Mouse (Mus musculus): ENCODE results near the gene Chd5. TPM values are rescaled to one million over a fixed set of nuclear protein-coding genes. Genes with fewer than 3 reads are reported as not detected.

The Chd5 gene
- 0.11 TPM in 1 of 2 replicates, not detected in the other for total RNA-seq (2014; rRNA removed; ENCODE audit: low replicate concordance)
- 0.01 and 0.03 TPM in 2 replicates for polyA plus RNA-seq (2015; fragmentation: Nextera tagmentation; extraction: Ambion mirVana)

DNA sequence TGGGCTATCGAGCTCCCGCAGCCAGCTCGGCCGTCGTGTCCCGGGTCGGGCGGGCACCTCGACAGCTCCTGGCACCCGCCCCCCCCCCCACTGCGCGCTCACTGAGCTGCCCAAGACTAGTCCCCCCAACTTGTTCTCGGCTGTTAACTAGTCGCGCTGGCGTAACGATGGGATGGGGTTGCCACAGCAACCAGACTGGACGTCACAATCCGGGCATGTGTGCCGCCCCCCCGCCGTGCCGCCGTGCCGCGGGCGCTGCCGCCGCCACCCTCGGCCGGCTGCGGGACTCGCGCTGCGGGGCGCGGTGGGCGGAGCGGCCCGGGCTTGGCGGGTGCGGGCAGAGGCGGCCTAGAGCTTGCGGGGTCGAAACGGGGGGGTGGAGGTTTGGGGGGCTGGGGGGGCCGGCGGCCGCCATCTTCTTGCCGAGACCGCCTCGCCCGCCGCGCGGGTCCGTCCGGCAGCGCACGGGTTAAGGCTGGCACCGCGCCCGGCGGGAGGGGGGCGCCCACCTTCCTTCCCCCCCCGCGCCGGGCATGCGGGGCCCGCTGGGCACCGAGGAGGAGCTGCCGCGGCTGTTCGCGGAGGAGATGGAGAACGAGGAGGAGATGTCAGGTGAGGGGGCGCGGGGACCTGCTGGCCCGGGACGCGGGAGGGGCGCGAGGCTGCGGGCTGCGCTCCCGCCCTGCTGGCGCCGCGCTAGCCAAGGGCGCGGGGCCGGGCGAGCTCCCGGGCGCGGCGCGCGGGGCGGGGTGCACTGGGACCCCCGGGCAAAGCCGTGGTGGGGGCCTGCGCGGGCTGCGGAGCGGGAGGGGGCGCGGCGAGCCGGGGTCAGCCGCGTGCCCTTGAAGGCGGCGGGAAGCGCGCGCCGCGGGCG, at the start of gene Chd5:
Gene Chd5, plus strand, starts transcription at position 233 of the 874 bp plus-strand sequence.
- peaks cover 22% of the 10 kb centered on the region for H3K36me3 ChIP-seq (replicated peaks; ENCODE audit: control insufficient read depth, insufficient read depth, low read length)
- WGBS, result 2% methylated on average over 56 of the region's 120 CpGs
- peak within 1 kb of the TSS; percentile 91 for H3K4me2 ChIP-seq (ENCODE audit: low read depth, low read length)
- TF ChIP-seq CTCF (IDR thresholded peaks at IDR 0.05; ENCODE audit: low read depth) (no peak), EP300 (IDR thresholded peaks at IDR 0.05; ENCODE audit: low read depth) (no peak)
- peaks cover 10% of the 10 kb centered on the region for H3K4me1 ChIP-seq (ENCODE audit: control insufficient read depth, insufficient read depth)
- H3K9me3 ChIP-seq (replicated peaks; ENCODE audit: control insufficient read depth, low read length), result no peaks in the 10 kb centered on the region
- no peak within 1 kb of the TSS for H3K27ac ChIP-seq (ENCODE audit: low read depth)
- DNase-seq (ENCODE audit: low spot score) (no peak), ATAC-seq (ENCODE audit: insufficient read depth, low read depth) (peak; percentile 7; the same call in 1 of the 2 replicates)
- H3K4me3 ChIP-seq (ENCODE audit: low read depth, low read length), result peak within 1 kb of the TSS; percentile 56
- peaks cover 62% of the 10 kb centered on the region for H3K27me3 ChIP-seq (ENCODE audit: control insufficient read depth, insufficient read depth, low read length)
- H3K9ac ChIP-seq (replicated peaks; ENCODE audit: low read depth, low read length), result 0 out of 2 replicates have a peak within 1 kb of the TSS, but pooled peaks have one; percentile 10

DNA sequence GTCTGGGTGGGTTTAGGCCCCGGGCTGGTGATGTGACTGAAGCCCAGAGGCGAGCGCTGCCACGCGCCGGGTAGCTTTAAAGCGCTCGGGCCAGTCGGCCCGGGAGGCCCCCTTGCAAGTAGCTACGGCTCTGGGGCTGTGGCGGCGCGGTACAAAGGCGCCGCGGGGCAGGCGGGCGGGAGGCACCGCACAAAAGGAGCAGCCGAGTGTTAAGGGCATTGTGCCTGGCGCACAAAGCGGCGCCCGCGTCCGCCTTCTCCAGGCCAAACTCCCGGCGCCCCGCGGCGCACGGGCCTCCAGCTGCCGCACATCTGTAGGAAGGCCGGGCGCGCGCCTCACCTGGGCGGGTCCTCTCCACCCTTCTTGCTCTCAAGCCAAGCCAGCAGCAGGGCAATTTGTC, 48.1 kb upstream of the Chd5 start:
- 1% methylated on average over 33 of the region's 39 CpGs for WGBS
- TF ChIP-seq CTCF (IDR thresholded peaks at IDR 0.05; ENCODE audit: low read depth), result no peak
- TF ChIP-seq EP300 (IDR thresholded peaks at IDR 0.05; ENCODE audit: low read depth), result no peak
- DNase-seq (ENCODE audit: low spot score) (no peak), ATAC-seq (ENCODE audit: insufficient read depth, low read depth) (no peak)
- Histone ChIP-seq H3K9me3 (replicated peaks; ENCODE audit: control insufficient read depth, low read length) (no peaks in the 10 kb centered on the region), H3K4me2 (ENCODE audit: low read depth, low read length) (0 out of 2 replicates have a peak overlapping the region, but pooled peaks have one; percentile 12), H3K36me3 (replicated peaks; ENCODE audit: control insufficient read depth, insufficient read depth, low read length) (no peaks in the 10 kb centered on the region), H3K4me1 (ENCODE audit: control insufficient read depth, insufficient read depth) (0 out of 2 replicates have a peak, but pooled peaks cover 4% of the 10 kb centered on the region), H3K27me3 (ENCODE audit: control insufficient read depth, insufficient read depth, low read length) (peaks cover 71% of the 10 kb centered on the region), H3K4me3 (ENCODE audit: low read depth, low read length) (peak overlapping the region; percentile 18; the same call in 1 of the 2 replicates), H3K27ac (ENCODE audit: low read depth) (no peak overlapping the region), H3K9ac (replicated peaks; ENCODE audit: low read depth, low read length) (no peak overlapping the region)

DNA sequence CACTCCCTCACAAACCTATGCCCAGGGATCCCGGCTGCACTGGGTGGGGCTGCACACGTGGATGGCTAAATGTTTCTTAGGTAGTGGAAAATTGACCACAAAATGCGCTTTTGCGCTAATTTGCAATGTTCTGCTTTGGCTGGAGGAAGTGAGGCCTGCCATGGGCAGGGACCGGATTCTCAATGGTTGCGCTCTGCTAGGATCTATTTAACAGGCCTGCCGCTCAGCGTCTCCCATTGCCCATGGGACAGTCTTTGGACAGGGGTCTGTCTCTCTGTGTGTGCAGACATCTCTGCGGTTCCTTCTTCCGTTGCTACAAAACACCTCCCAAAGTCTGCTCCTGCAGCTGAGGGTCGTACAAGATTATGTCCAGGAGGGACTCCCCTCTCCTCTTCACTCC, 47.5 kb upstream of the Chd5 start:
- WGBS, result 31% methylated on average over 11 of the region's 11 CpGs
- Histone ChIP-seq H3K36me3 (replicated peaks; ENCODE audit: control insufficient read depth, insufficient read depth, low read length) (no peaks in the 10 kb centered on the region), H3K9me3 (replicated peaks; ENCODE audit: control insufficient read depth, low read length) (no peaks in the 10 kb centered on the region), H3K9ac (replicated peaks; ENCODE audit: low read depth, low read length) (no peak overlapping the region), H3K27ac (ENCODE audit: low read depth) (no peak overlapping the region), H3K4me1 (ENCODE audit: control insufficient read depth, insufficient read depth) (0 out of 2 replicates have a peak, but pooled peaks cover 4% of the 10 kb centered on the region), H3K4me2 (ENCODE audit: low read depth, low read length) (no peak overlapping the region), H3K4me3 (ENCODE audit: low read depth, low read length) (no peak overlapping the region), H3K27me3 (ENCODE audit: control insufficient read depth, insufficient read depth, low read length) (peaks cover 67% of the 10 kb centered on the region)
- DNase-seq (ENCODE audit: low spot score) (no peak), ATAC-seq (ENCODE audit: insufficient read depth, low read depth) (no peak)
- TF ChIP-seq EP300 (IDR thresholded peaks at IDR 0.05; ENCODE audit: low read depth) (no peak), CTCF (IDR thresholded peaks at IDR 0.05; ENCODE audit: low read depth) (no peak)

DNA sequence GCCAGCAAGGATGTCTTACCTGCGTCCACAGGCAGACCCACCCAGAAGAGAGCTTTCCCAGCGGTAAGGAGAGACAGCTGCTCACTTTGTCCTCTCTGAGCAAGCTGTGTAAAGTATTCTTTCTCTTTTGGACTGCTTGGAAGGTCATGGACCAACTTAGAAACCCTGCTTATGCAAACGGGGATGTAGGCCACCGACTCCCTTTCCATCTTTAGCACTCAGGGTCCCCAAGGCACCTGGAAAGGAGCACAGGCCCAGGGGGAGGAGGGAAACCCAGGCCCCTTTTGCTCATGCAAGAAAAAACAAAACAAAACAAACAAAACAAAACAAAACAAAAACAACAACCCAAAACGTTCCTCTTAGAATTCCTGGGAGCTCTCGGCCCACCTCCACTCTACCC, 46.9 kb upstream of the Chd5 start, which contains the start of gene Hes3:
Gene Hes3, minus strand, starts transcription at position 101 of the 400 bp plus-strand sequence.
- H3K4me1 ChIP-seq (ENCODE audit: control insufficient read depth, insufficient read depth), result 0 out of 2 replicates have a peak, but pooled peaks cover 7% of the 10 kb centered on the region
- H3K9me3 ChIP-seq (replicated peaks; ENCODE audit: control insufficient read depth, low read length), result no peaks in the 10 kb centered on the region
- WGBS, result 37% methylated on average over 6 of the region's 6 CpGs
- 0 out of 2 replicates have a peak within 1 kb of the TSS, but pooled peaks have one; percentile 12 for H3K4me2 ChIP-seq (ENCODE audit: low read depth, low read length)
- no peak within 1 kb of the TSS for H3K9ac ChIP-seq (replicated peaks; ENCODE audit: low read depth, low read length)
- H3K27me3 ChIP-seq (ENCODE audit: control insufficient read depth, insufficient read depth, low read length), result peaks cover 61% of the 10 kb centered on the region
- peak within 1 kb of the TSS; percentile 18; the same call in 1 of the 2 replicates for H3K4me3 ChIP-seq (ENCODE audit: low read depth, low read length)
- H3K27ac ChIP-seq (ENCODE audit: low read depth), result no peak within 1 kb of the TSS
- no peaks in the 10 kb centered on the region for H3K36me3 ChIP-seq (replicated peaks; ENCODE audit: control insufficient read depth, insufficient read depth, low read length)
- no peak for TF ChIP-seq EP300 (IDR thresholded peaks at IDR 0.05; ENCODE audit: low read depth)
- TF ChIP-seq CTCF (IDR thresholded peaks at IDR 0.05; ENCODE audit: low read depth), result no peak
- no peak for ATAC-seq (ENCODE audit: insufficient read depth, low read depth)
- no peak for DNase-seq (ENCODE audit: low spot score)

- Histone ChIP-seq H3K4me3 (ENCODE audit: low read depth, low read length) (no peak overlapping the region), H3K9ac (replicated peaks; ENCODE audit: low read depth, low read length) (no peak overlapping the region), H3K9me3 (replicated peaks; ENCODE audit: control insufficient read depth, low read length) (no peaks in the 10 kb centered on the region), H3K36me3 (replicated peaks; ENCODE audit: control insufficient read depth, insufficient read depth, low read length) (no peaks in the 10 kb centered on the region), H3K4me2 (ENCODE audit: low read depth, low read length) (no peak overlapping the region), H3K4me1 (ENCODE audit: control insufficient read depth, insufficient read depth) (0 out of 2 replicates have a peak, but pooled peaks cover 7% of the 10 kb centered on the region), H3K27me3 (ENCODE audit: control insufficient read depth, insufficient read depth, low read length) (peaks cover 55% of the 10 kb centered on the region), H3K27ac (ENCODE audit: low read depth) (no peak overlapping the region)
- no peak for TF ChIP-seq CTCF (IDR thresholded peaks at IDR 0.05; ENCODE audit: low read depth)
- TF ChIP-seq EP300 (IDR thresholded peaks at IDR 0.05; ENCODE audit: low read depth), result no peak
- WGBS, result 41% methylated on average over 12 of the region's 12 CpGs
- DNase-seq (ENCODE audit: low spot score) (no peak), ATAC-seq (ENCODE audit: insufficient read depth, low read depth) (no peak)
Measured at GRCm38 (mm10) chr4:152292102-152292765, 46.2 kb upstream of the Chd5 start.

Data from heart, postnatal 0 days (tissue).